Mouse (Mus musculus) left cerebral cortex, adult 6 months (tissue): Measurements from ENCODE around the gene Mrpl17. TPM values are rescaled to one million over a fixed set of nuclear protein-coding genes. Genes with fewer than 3 reads are reported as not detected.

Source experiments
- long read RNA-seq, 2 experiments: library from polyadenylated mRNA; unstranded; transcript quantifications; one replicate each; pipeline ENCODE4 v2.0.0; 2019 to 2020
- polyA plus RNA-seq: library from polyadenylated mRNA; unstranded; fragments of <200 nt; fragmentation: Nextera tagmentation; gene quantifications from 2 replicates; pipeline ENCODE4 v1.2.3, GENCODE M21; 2021

Mrpl17 gene
- 281 and 283 TPM in 2 replicates for polyA plus RNA-seq
- long read RNA-seq, experiment 1, full-length matches to known transcripts, result 94 of 96 reads
- long read RNA-seq, experiment 1, partial matches to known transcripts, result 0 of 96 reads
- long read RNA-seq, experiment 1, other reads (novel, unspliced or antisense), result 2 of 96 reads
- long read RNA-seq, experiment 2, full-length matches to known transcripts, result 150 of 155 reads
- long read RNA-seq, experiment 2, partial matches to known transcripts, result 1 of 155 reads
- long read RNA-seq, experiment 2, other reads (novel, unspliced or antisense), result 4 of 155 reads

DNA sequence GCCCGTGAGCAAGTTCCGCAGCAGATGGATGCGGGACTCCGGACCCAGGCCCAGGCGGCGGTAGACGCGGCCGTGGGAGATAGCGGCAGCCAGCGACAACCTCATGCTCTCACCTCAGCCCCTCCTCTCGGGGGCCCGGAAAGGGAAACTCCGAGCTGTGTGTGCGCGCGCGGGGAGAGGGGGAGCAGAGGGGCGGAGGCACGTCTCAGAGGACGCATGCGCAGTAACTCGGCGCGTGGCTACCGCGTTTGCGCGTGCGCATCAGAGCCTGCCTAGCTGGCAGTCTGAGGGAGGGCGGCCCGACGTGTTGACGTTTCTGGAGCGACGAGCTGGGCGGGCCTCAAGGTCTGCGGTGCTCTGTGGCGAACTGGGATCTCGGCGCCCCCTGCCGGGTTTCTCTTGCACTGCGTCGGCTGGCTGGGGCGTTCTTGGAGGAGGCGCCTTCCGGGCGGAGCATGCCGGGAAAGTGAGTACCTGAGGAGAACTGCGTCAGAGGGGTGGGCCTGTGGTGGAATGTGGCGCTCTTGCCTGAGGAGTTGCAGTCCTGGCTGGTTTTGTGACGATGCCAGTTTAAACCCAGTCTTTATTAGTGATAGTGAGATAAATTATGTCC is at the start of gene Mrpl17:
Mrpl17 (minus strand) TSS at position 223 of the 613 bp plus-strand sequence.

DNA sequence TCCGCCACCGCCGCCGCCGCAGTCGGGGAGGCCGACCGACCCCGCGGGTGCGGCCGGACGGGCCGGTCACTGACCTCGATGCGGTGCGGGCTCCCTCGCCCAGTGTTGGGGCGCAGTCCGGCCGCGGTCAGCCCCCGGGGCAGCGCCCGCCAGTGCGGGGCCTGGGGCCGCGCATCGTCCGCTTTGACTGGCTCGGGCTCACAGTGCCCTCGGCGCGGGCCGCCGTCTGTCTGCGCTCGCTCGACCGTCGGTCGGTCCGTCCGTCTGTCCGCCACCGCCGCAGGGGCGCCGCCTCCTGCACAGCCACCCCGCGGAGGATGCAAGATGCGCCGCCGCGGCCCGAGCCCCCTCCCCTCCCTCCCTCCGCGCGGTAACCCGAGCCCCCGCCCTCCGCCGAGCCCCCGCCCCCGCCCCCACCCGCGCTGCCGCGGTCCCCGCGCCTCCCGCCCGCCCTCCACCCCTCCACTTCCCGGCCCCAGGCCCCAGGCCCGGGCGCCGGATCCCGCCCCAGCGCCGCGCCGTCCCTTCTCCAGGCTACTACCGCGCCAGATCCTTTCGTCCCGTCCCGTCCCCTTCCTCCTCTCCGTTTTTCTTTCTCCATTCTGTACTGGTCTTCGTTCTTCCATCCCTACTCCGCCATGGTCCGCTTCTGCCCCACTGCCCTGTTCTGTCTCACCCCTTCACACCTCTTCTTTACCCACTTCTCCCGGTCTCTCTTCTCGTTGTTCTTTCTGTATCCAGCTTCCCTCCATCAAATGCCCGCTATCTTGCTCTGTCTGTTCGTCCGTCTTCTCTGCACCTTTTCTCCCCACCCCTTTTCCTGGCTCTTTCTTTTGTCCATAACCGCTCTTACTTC is 23.4 kb downstream of the Mrpl17 start, which contains the start of gene Dchs1:
Dchs1 (minus strand) TSS at position 370 of the 856 bp plus-strand sequence.

Other genes with a start within 250 kb of the Mrpl17 start
- gene Apbb1, start 229.4 kb downstream of the Mrpl17 start, polyA plus RNA-seq, result 463 and 483 TPM in 2 replicates
- 0.49 and 1.2 TPM in 2 replicates for gene Hpx, start 211.0 kb downstream of the Mrpl17 start, polyA plus RNA-seq
- gene Trim3, start 177.5 kb downstream of the Mrpl17 start, polyA plus RNA-seq, result 37.4 and 60.6 TPM in 2 replicates
- 219 and 252 TPM in 2 replicates for gene Timm10b, start 171.0 kb downstream of the Mrpl17 start, polyA plus RNA-seq
- 48.2 and 50.0 TPM in 2 replicates for gene Arfip2, start 170.7 kb downstream of the Mrpl17 start, polyA plus RNA-seq
- 11.6 and 35.0 TPM in 2 replicates for gene Gm45799, start 170.5 kb downstream of the Mrpl17 start, polyA plus RNA-seq
- 0.26 and 0.39 TPM in 2 replicates for gene Dnhd1, start 160.3 kb downstream of the Mrpl17 start, polyA plus RNA-seq
- gene Ilk, start 74.5 kb downstream of the Mrpl17 start, polyA plus RNA-seq, result 53.5 and 86.9 TPM in 2 replicates
- gene Rrp8, start 73.7 kb downstream of the Mrpl17 start, polyA plus RNA-seq, result 6.3 and 7.6 TPM in 2 replicates
- 10.5 and 82.1 TPM in 2 replicates for gene Taf10, start 66.7 kb downstream of the Mrpl17 start, polyA plus RNA-seq
- 67.3 and 125 TPM in 2 replicates for gene Tpp1, start 58.9 kb downstream of the Mrpl17 start, polyA plus RNA-seq
- gene Dchs1, start 23.4 kb downstream of the Mrpl17 start, polyA plus RNA-seq, result 0.61 and 1.1 TPM in 2 replicates
- gene Gm4070, start 142.9 kb upstream of the Mrpl17 start, polyA plus RNA-seq, result 0.84 and 2.2 TPM in 2 replicates